Mouse (Mus musculus) spleen, postnatal 36 days (tissue): Measurements from ENCODE around the gene Gm20379.

ENCODE experiments used
- DNase-seq, 2 experiments: peaks; one replicate each; pipeline ENCODE4 v3.0.0; 2022; ENCODE audit warnings: low spot score in 2 of 2, mixed read lengths in 1 of 2

The Gm20379 gene

GRCm38 (mm10) chr13:92336857-92337256 is 31.1 kb downstream of the Gm20379 start:
- no peak for DNase-seq

- no peak for DNase-seq
Measured at GRCm38 (mm10) chr13:92337773-92338462, 32.1 kb downstream of the Gm20379 start.

- no peak for DNase-seq
Measured at GRCm38 (mm10) chr13:92339787-92340186, 34.0 kb downstream of the Gm20379 start.

- DNase-seq: no peak
Measured at GRCm38 (mm10) chr13:92344033-92344432, 38.3 kb downstream of the Gm20379 start.

GRCm38 (mm10) chr13:92346338-92346737 is 40.6 kb downstream of the Gm20379 start:
- no peak for DNase-seq

- DNase-seq: no peak
Measured at GRCm38 (mm10) chr13:92351100-92351499, 45.3 kb downstream of the Gm20379 start.

GRCm38 (mm10) chr13:92353956-92354355 is 48.2 kb downstream of the Gm20379 start:
- no peak for DNase-seq

- peak; percentile 95 to 97 for DNase-seq
Measured at GRCm38 (mm10) chr13:92354456-92355271, 48.9 kb downstream of the Gm20379 start, which contains the start of the genes Dhfr and Msh3. Dhfr (plus strand) TSS chr13:92354726. Msh3 (minus strand) TSS chr13:92355003.

- DNase-seq: peak in 1 of 2 experiments; percentile 22
Measured at GRCm38 (mm10) chr13:92355272-92355643, 49.5 kb downstream of the Gm20379 start.

GRCm38 (mm10) chr13:92356376-92356775 is 50.6 kb downstream of the Gm20379 start:
- no peak for DNase-seq
